Comparison of ENCODE assay signal across 8 mouse cellular contexts in the genomic region with DNA sequence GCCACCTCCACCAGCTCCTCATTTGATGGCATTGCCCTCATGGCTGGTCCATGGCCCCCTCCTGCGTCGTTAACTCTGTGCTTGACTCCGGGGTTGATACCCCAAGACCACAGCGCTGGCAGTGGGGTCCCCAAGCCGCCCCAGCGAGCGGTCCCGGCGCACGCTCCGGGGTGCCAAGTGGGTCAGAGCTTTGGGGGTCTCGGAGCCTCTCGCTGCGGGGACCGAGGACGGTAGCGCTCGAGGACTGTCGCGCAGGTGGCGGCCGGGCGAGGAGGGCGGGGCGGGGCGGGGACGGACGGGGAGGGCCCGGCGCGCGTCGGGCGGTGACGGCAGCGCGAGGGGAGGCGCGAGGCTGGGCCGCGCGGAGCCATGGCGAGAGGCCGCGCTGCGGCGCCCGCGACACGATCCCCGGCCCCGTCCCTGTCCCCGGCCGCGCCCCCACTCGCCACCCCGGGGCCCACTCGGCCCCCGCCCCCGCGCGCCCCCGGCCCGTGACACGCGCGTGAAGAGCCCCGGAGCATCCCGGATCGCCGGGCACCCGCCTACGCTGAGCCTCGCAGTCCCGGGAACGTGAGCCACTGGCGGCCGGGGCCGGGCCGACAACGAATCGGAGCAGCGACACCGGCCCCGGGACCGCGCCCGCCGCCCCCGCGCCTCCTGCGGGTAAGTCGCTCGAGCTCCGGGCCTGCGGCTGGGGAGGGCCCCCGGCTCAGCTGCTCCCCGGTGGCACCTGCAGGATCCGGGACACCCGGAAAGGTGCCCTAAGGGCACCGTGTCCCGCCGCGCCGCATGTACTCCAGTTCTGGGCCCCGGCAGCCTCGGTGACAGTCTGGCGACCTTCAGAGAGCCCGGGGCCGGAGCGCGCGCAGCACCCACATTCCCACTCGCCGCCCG. TPM values are rescaled to one million over a fixed set of nuclear protein-coding genes. Genes with fewer than 3 reads are reported as not detected.
DNase-seq lines count a peak whose midpoint lies in the region; ATAC-seq and TF ChIP-seq lines count a peak whose summit lies in the region.

A gene (plus strand): TSS at position 332 of the 894 bp plus-strand sequence.

- H3K4me2 ChIP-seq in lung, postnatal 0 days (replicated peaks; ENCODE audit: low read depth, low read length) = peak within 1 kb of the TSS; percentile 84

- H3K4me1 ChIP-seq in G1E (ENCODE audit: insufficient read depth, low read depth, low read length) = peaks cover 34% of the 10 kb centered on the region
- peaks cover 15% of the 10 kb centered on the region; the same call in 1 of the 2 replicates for H3K4me1 ChIP-seq in lung, postnatal 0 days (ENCODE audit: insufficient read depth, low read depth, low read length)

- under 1% methylated on average over 66 of the region's 116 CpGs for WGBS in lung, postnatal 0 days

- H3K27me3 ChIP-seq in G1E (ENCODE audit: insufficient read depth, low read length) = peaks cover 36% of the 10 kb centered on the region
- no peaks in the 10 kb centered on the region for H3K27me3 ChIP-seq in lung, postnatal 0 days (replicated peaks; ENCODE audit: insufficient read depth, low read length)

- ATAC-seq in G1E (ENCODE audit: extremely low read depth, insufficient number of reproducible peaks, low FRiP score, poor library complexity, severe bottlenecking) = peak; percentile 31; the same call in 1 of the 2 replicates
- peak; percentile 76 for ATAC-seq in erythroid progenitor cell, adult 5-6 weeks (replicated peaks; ENCODE audit: low FRiP score, poor library complexity, severe bottlenecking)
- peak; percentile 93 for ATAC-seq in lung, postnatal 0 days

- no peaks in the 10 kb centered on the region for H3K9me3 ChIP-seq in G1E (replicated peaks)
- no peaks in the 10 kb centered on the region for H3K9me3 ChIP-seq in lung, postnatal 0 days (ENCODE audit: low read length)

- DNase-seq in G1E (ENCODE audit: low spot score) = peak; percentile 75
- DNase-seq in adrenal gland, postnatal 4 days (ENCODE audit: low spot score in 2 of 2) = no peak
- DNase-seq in heart, postnatal 10 days = peak; percentile 70 to 84
- DNase-seq in layer of hippocampus, adult 2 months (ENCODE audit: low spot score in 2 of 2) = peak in 1 of 2 experiments; percentile 46
- peak; percentile 82 for DNase-seq in lung, postnatal 0 days (ENCODE audit: low spot score)
- peak; percentile 71 for DNase-seq in retina, embryonic 14.5 days (ENCODE audit: low spot score)
- peak; percentile 57 for DNase-seq in yolk sac, embryonic 10.5 days (ENCODE audit: low spot score)

- peak within 1 kb of the TSS; percentile 89 for H3K27ac ChIP-seq in layer of hippocampus, adult 2 months
- peak within 1 kb of the TSS; percentile 86 for H3K27ac ChIP-seq in lung, postnatal 0 days (ENCODE audit: low read length)

- intact Hi-C loops in heart, postnatal 10 days (cut with DNase I) = loop anchor here (2.0 to 5.0 kb wide), 2 partner anchors 55 to 75 kb away; no protein-coding TSS in a partner anchor

- peak within 1 kb of the TSS; percentile 79 for H3K4me3 ChIP-seq in G1E (ENCODE audit: low read depth, low read length)
- peak within 1 kb of the TSS; percentile 87 for H3K4me3 ChIP-seq in layer of hippocampus, adult 2 months
- peak within 1 kb of the TSS; percentile 85 for H3K4me3 ChIP-seq in lung, postnatal 0 days (ENCODE audit: low read depth, low read length)

- no peak for TF ChIP-seq EP300 in lung, postnatal 0 days (IDR thresholded peaks at IDR 0.05)

- peaks cover 32% of the 10 kb centered on the region for H3K36me3 ChIP-seq in G1E (replicated peaks)
- H3K36me3 ChIP-seq in lung, postnatal 0 days (ENCODE audit: insufficient read depth, low read length) = no peaks in the 10 kb centered on the region

- no peak for TF ChIP-seq CTCF in G1E (IDR thresholded peaks at IDR 0.05; ENCODE audit: low read depth, low read length)
- no peak for TF ChIP-seq CTCF in layer of hippocampus, adult 2 months (conservative IDR thresholded peaks at IDR 0.05)
- TF ChIP-seq CTCF in lung, postnatal 0 days (IDR thresholded peaks at IDR 0.05) = no peak

- peak within 1 kb of the TSS; percentile 86 for H3K9ac ChIP-seq in lung, postnatal 0 days (replicated peaks; ENCODE audit: low read depth)

RNA-seq across cellular contexts. Expression of the gene that starts here (rescaled TPM):
- total RNA-seq in G1E (2014; fragmentation: Nextera tagmentation) (35.3 and 35.7 TPM in 2 replicates), G1E (2017) (13.6 and 14.6 TPM in 2 replicates)
- 20.2 and 21.3 TPM in 2 replicates for polyA plus RNA-seq in G1E (2012)
- 10 to 100 TPM; 76.0 to 83.4 TPM for total RNA-seq in adrenal gland, postnatal 4 days (2021)
- 13.4 and 14.4 TPM in 2 replicates for total RNA-seq in erythroid progenitor cell, adult 5-6 weeks (2015; ENCODE audit: low replicate concordance)
- total RNA-seq in erythroid progenitor cell, adult 5-6 weeks (2017; ENCODE audit: low replicate concordance) = 5.8 and 7.2 TPM in 2 replicates
- total RNA-seq in heart, postnatal 10 days (2021) = 100 to 1,000 TPM; 334 to 336 TPM
- total RNA-seq in layer of hippocampus, adult 2 months (2021) = 100 to 1,000 TPM; 255 to 260 TPM
- polyA plus RNA-seq in lung, postnatal 0 days (2015; fragmentation: Nextera tagmentation; extraction: Ambion mirVana) = 27.1 and 28.6 TPM in 2 replicates

Comparison
In these comparisons a context has a peak if more than half of its experiments do, and no peak if none do; other contexts are left out.
1. ATAC-seq: peak in every context shown above with its lines; median percentile 93 in lung, postnatal 0 days; 76 in erythroid progenitor cell, adult 5-6 weeks; 31 in G1E.
2. DNase-seq: peak in G1E (single experiment), heart, postnatal 10 days (2 of 2), lung, postnatal 0 days (single experiment), retina, embryonic 14.5 days (single experiment) and yolk sac, embryonic 10.5 days (single experiment); none in adrenal gland, postnatal 4 days (0 of 2).
3. Peak in every context shown above with its lines, with median percentiles within 50 percentile points of each other: H3K4me3 ChIP-seq.